Mouse (Mus musculus) retina, postnatal 7 days (tissue): ENCODE results near the gene Rbpj.
A peak's percentile ranks its signal among the peaks of the same experiment; 100 is the strongest.

Source experiments
- DNase-seq: peaks from one replicate; pipeline ENCODE4 v3.0.0-alpha.2; 2012; ENCODE audit warnings: low read depth, low spot score

The Rbpj gene

GRCm38 (mm10) chr5:53551394-53551793 is 85.4 kb downstream of the Rbpj start:
- no peak for DNase-seq

- DNase-seq, result no peak
These were observed 86.0 kb downstream of the Rbpj start for GRCm38 (mm10) chr5:53551910-53552309.

GRCm38 (mm10) chr5:53553281-53553680 is 87.3 kb downstream of the Rbpj start:
- DNase-seq, result no peak

- DNase-seq, result no peak
These were observed 88.2 kb downstream of the Rbpj start for GRCm38 (mm10) chr5:53554180-53554579.

GRCm38 (mm10) chr5:53554926-53555325 is 89.0 kb downstream of the Rbpj start:
- DNase-seq, result no peak

- DNase-seq, result no peak
These were observed 89.5 kb downstream of the Rbpj start for GRCm38 (mm10) chr5:53555474-53555873.

GRCm38 (mm10) chr5:53555929-53556328 is 90.0 kb downstream of the Rbpj start:
- DNase-seq, result no peak

- DNase-seq, result no peak
These were observed 91.8 kb downstream of the Rbpj start for GRCm38 (mm10) chr5:53557544-53558260.

GRCm38 (mm10) chr5:53561160-53561559 is 95.2 kb downstream of the Rbpj start:
- DNase-seq, result no peak

GRCm38 (mm10) chr5:53564309-53564708 is 98.4 kb downstream of the Rbpj start:
- no peak for DNase-seq

GRCm38 (mm10) chr5:53565213-53565794 is 99.4 kb downstream of the Rbpj start:
- DNase-seq, result no peak

GRCm38 (mm10) chr5:53566485-53567083 is 100.6 kb downstream of the Rbpj start:
- DNase-seq, result no peak

- no peak for DNase-seq
These were observed 106.5 kb downstream of the Rbpj start for GRCm38 (mm10) chr5:53572496-53572895.

GRCm38 (mm10) chr5:53574883-53575442 is 109.0 kb downstream of the Rbpj start:
- DNase-seq, result no peak

- DNase-seq, result no peak
These were observed 111.4 kb downstream of the Rbpj start for GRCm38 (mm10) chr5:53577272-53577889.

- no peak for DNase-seq
These were observed 118.3 kb downstream of the Rbpj start for GRCm38 (mm10) chr5:53584069-53584767.

- no peak for DNase-seq
These were observed 122.6 kb downstream of the Rbpj start for GRCm38 (mm10) chr5:53588421-53589171.

GRCm38 (mm10) chr5:53589172-53589960 is 123.4 kb downstream of the Rbpj start:
- peak; percentile 96 for DNase-seq

- peak; percentile 94 for DNase-seq
These were observed 124.3 kb downstream of the Rbpj start for GRCm38 (mm10) chr5:53590179-53590765.
